Mouse (Mus musculus): ENCODE data around the gene Abt1.

GRCm38 (mm10) chr13:23445561-23446320, 22.1 kb upstream of the Abt1 start:
- TF ChIP-seq CTCF (IDR thresholded peaks at IDR 0.05) (no peak), EP300 (IDR thresholded peaks at IDR 0.05) (peak; percentile 66)
